Mouse (Mus musculus): ENCODE measurements at regions not wholly inside any gene's neighbourhood (a gene's known extent, or its start where the extent isn't known, plus 50 kb on each side); places are given as distances from the start of the nearest gene placed in this dataset.
A peak's percentile ranks its signal among the peaks of the same experiment; 100 is the strongest.
"Not testable (repeated sequence)": the region's sequence is repeated elsewhere in the genome, so short reads cannot be mapped to it uniquely, and the experiment has no call there.

- H3K9me3 ChIP-seq: no peaks in the 10 kb centered on the region
- H3K36me3 ChIP-seq (replicated peaks): no peaks in the 10 kb centered on the region
- no peak overlapping the region for H3K27ac ChIP-seq (replicated peaks)
- no peaks in the 10 kb centered on the region for H3K27me3 ChIP-seq (replicated peaks; ENCODE audit: low read depth, poor library complexity, severe bottlenecking)
- DNase-seq (ENCODE audit: low spot score): no peak
- H3K4me1 ChIP-seq: no peaks in the 10 kb centered on the region
- WGBS: 88% methylated on average over 10 of the region's 10 CpGs
- H3K4me3 ChIP-seq: no peak overlapping the region
These were observed 152.6 kb upstream of the Frmd4a start for GRCm38 (mm10) chr2:3864872-3865271.

GRCm38 (mm10) chr2:3866736-3867135 lies 150.8 kb upstream of the Frmd4a start:
- H3K4me1 ChIP-seq; H3K27me3 ChIP-seq (replicated peaks; ENCODE audit: low read depth, poor library complexity, severe bottlenecking); H3K4me3 ChIP-seq; H3K27ac ChIP-seq (replicated peaks); H3K9me3 ChIP-seq; DNase-seq (ENCODE audit: low spot score); H3K36me3 ChIP-seq (replicated peaks): not testable (repeated sequence)
- 76% methylated on average over 4 of the region's 4 CpGs for WGBS

GRCm38 (mm10) chr2:3869701-3870100 lies 147.8 kb upstream of the Frmd4a start:
- Histone ChIP-seq H3K27ac (replicated peaks) (no peak overlapping the region), H3K36me3 (replicated peaks) (no peaks in the 10 kb centered on the region)
- WGBS: 88% methylated on average over 1 of the region's 1 CpGs

GRCm38 (mm10) chr2:3871748-3872147 lies 145.8 kb upstream of the Frmd4a start:
- Histone ChIP-seq H3K36me3 (replicated peaks) (no peaks in the 10 kb centered on the region), H3K4me3 (no peak overlapping the region), H3K27ac (replicated peaks) (no peak overlapping the region), H3K9me3 (no peaks in the 10 kb centered on the region), H3K4me1 (no peaks in the 10 kb centered on the region), H3K27me3 (replicated peaks; ENCODE audit: low read depth, poor library complexity, severe bottlenecking) (no peaks in the 10 kb centered on the region)
- WGBS: 85% methylated on average over 3 of the region's 3 CpGs
- no peak for DNase-seq (ENCODE audit: low spot score)

More at GRCm38 (mm10) chr2:3869701-3870100, 147.8 kb upstream of the Frmd4a start:
- no peaks in the 10 kb centered on the region for H3K4me1 ChIP-seq
- no peaks in the 10 kb centered on the region for H3K27me3 ChIP-seq (replicated peaks; ENCODE audit: low read depth, poor library complexity, severe bottlenecking)
- no peaks in the 10 kb centered on the region for H3K9me3 ChIP-seq
- no peak for DNase-seq (ENCODE audit: low spot score)
- H3K4me3 ChIP-seq: no peak overlapping the region

GRCm38 (mm10) chr2:3887000-3887399 lies 130.5 kb upstream of the Frmd4a start:
- H3K4me1 ChIP-seq: peaks cover 4% of the 10 kb centered on the region
- no peaks in the 10 kb centered on the region for H3K9me3 ChIP-seq
- H3K27me3 ChIP-seq (replicated peaks; ENCODE audit: low read depth, poor library complexity, severe bottlenecking): 0 out of 2 replicates have a peak, but pooled peaks cover 6% of the 10 kb centered on the region
- H3K36me3 ChIP-seq (replicated peaks): no peaks in the 10 kb centered on the region
- DNase-seq (ENCODE audit: low spot score): no peak
- H3K27ac ChIP-seq (replicated peaks): no peak overlapping the region
- 77% methylated on average over 6 of the region's 6 CpGs for WGBS
- no peak overlapping the region for H3K4me3 ChIP-seq

GRCm38 (mm10) chr2:3887845-3888433 lies 129.6 kb upstream of the Frmd4a start:
- H3K27ac ChIP-seq (replicated peaks): no peak overlapping the region
- no peak overlapping the region for H3K4me3 ChIP-seq
- peaks cover 4% of the 10 kb centered on the region for H3K4me1 ChIP-seq
- no peaks in the 10 kb centered on the region for H3K9me3 ChIP-seq
- DNase-seq (ENCODE audit: low spot score): peak; percentile 22
- H3K36me3 ChIP-seq (replicated peaks): no peaks in the 10 kb centered on the region
- 74% methylated on average over 14 of the region's 14 CpGs for WGBS
- H3K27me3 ChIP-seq (replicated peaks; ENCODE audit: low read depth, poor library complexity, severe bottlenecking): 0 out of 2 replicates have a peak, but pooled peaks cover 6% of the 10 kb centered on the region

GRCm38 (mm10) chr2:3889381-3889780 lies 128.1 kb upstream of the Frmd4a start:
- H3K4me1 ChIP-seq: peaks cover 4% of the 10 kb centered on the region
- 0 out of 2 replicates have a peak, but pooled peaks cover 6% of the 10 kb centered on the region for H3K27me3 ChIP-seq (replicated peaks; ENCODE audit: low read depth, poor library complexity, severe bottlenecking)
- DNase-seq (ENCODE audit: low spot score): no peak

GRCm38 (mm10) chr2:3890462-3890861 lies 127.1 kb upstream of the Frmd4a start:
- H3K27ac ChIP-seq (replicated peaks): no peak overlapping the region
- H3K9me3 ChIP-seq: no peaks in the 10 kb centered on the region
- DNase-seq (ENCODE audit: low spot score): no peak
- no peak overlapping the region for H3K4me3 ChIP-seq
- no peaks in the 10 kb centered on the region for H3K36me3 ChIP-seq (replicated peaks)
- H3K27me3 ChIP-seq (replicated peaks; ENCODE audit: low read depth, poor library complexity, severe bottlenecking): 0 out of 2 replicates have a peak, but pooled peaks cover 6% of the 10 kb centered on the region
- 55% methylated on average over 8 of the region's 8 CpGs for WGBS
- peaks cover 4% of the 10 kb centered on the region for H3K4me1 ChIP-seq

More at GRCm38 (mm10) chr2:3889381-3889780, 128.1 kb upstream of the Frmd4a start:
- Histone ChIP-seq H3K4me3 (no peak overlapping the region), H3K36me3 (replicated peaks) (no peaks in the 10 kb centered on the region), H3K27ac (replicated peaks) (no peak overlapping the region), H3K9me3 (no peaks in the 10 kb centered on the region)
- 91% methylated on average over 3 of the region's 3 CpGs for WGBS

GRCm38 (mm10) chr2:3907026-3907425 lies 110.5 kb upstream of the Frmd4a start:
- Histone ChIP-seq H3K4me1 (no peaks in the 10 kb centered on the region), H3K27ac (replicated peaks) (no peak overlapping the region), H3K4me3 (no peak overlapping the region), H3K27me3 (replicated peaks; ENCODE audit: low read depth, poor library complexity, severe bottlenecking) (no peaks in the 10 kb centered on the region), H3K9me3 (no peaks in the 10 kb centered on the region), H3K36me3 (replicated peaks) (no peaks in the 10 kb centered on the region)
- no peak for DNase-seq (ENCODE audit: low spot score)
- WGBS: 90% methylated on average over 4 of the region's 4 CpGs

GRCm38 (mm10) chr2:3908192-3908591 lies 109.3 kb upstream of the Frmd4a start:
- no peaks in the 10 kb centered on the region for H3K9me3 ChIP-seq
- H3K4me1 ChIP-seq: no peaks in the 10 kb centered on the region
- H3K27me3 ChIP-seq (replicated peaks; ENCODE audit: low read depth, poor library complexity, severe bottlenecking): no peaks in the 10 kb centered on the region
- WGBS: 94% methylated on average over 3 of the region's 3 CpGs
- no peak overlapping the region for H3K4me3 ChIP-seq
- H3K27ac ChIP-seq (replicated peaks): no peak overlapping the region
- no peaks in the 10 kb centered on the region for H3K36me3 ChIP-seq (replicated peaks)
- DNase-seq (ENCODE audit: low spot score): no peak

- no peaks in the 10 kb centered on the region for H3K27me3 ChIP-seq (replicated peaks; ENCODE audit: low read depth, poor library complexity, severe bottlenecking)
- no peaks in the 10 kb centered on the region for H3K9me3 ChIP-seq
- 74% methylated on average over 9 of the region's 9 CpGs for WGBS
- H3K27ac ChIP-seq (replicated peaks): no peak overlapping the region
- H3K4me1 ChIP-seq: no peaks in the 10 kb centered on the region
- no peak overlapping the region for H3K4me3 ChIP-seq
- no peak for DNase-seq (ENCODE audit: low spot score)
- no peaks in the 10 kb centered on the region for H3K36me3 ChIP-seq (replicated peaks)
These were observed 107.2 kb upstream of the Frmd4a start for GRCm38 (mm10) chr2:3910086-3910891.

- H3K27me3 ChIP-seq (replicated peaks; ENCODE audit: low read depth, poor library complexity, severe bottlenecking): no peaks in the 10 kb centered on the region
- H3K9me3 ChIP-seq: no peaks in the 10 kb centered on the region
- no peaks in the 10 kb centered on the region for H3K36me3 ChIP-seq (replicated peaks)
- DNase-seq (ENCODE audit: low spot score): no peak
- WGBS: 84% methylated on average over 7 of the region's 7 CpGs
- no peaks in the 10 kb centered on the region for H3K4me1 ChIP-seq
- H3K27ac ChIP-seq (replicated peaks): no peak overlapping the region
- no peak overlapping the region for H3K4me3 ChIP-seq
These were observed 102.4 kb upstream of the Frmd4a start for GRCm38 (mm10) chr2:3915141-3915540.

GRCm38 (mm10) chr2:3916365-3916764 lies 101.2 kb upstream of the Frmd4a start:
- 89% methylated on average over 3 of the region's 3 CpGs for WGBS
- H3K4me1 ChIP-seq: no peaks in the 10 kb centered on the region
- H3K27ac ChIP-seq (replicated peaks): no peak overlapping the region
- no peaks in the 10 kb centered on the region for H3K9me3 ChIP-seq
- no peak for DNase-seq (ENCODE audit: low spot score)
- H3K36me3 ChIP-seq (replicated peaks): no peaks in the 10 kb centered on the region
- H3K4me3 ChIP-seq: no peak overlapping the region
- no peaks in the 10 kb centered on the region for H3K27me3 ChIP-seq (replicated peaks; ENCODE audit: low read depth, poor library complexity, severe bottlenecking)
